Mouse (Mus musculus): ENCODE results near the gene Nup210l. TPM values are rescaled to one million over a fixed set of nuclear protein-coding genes. Genes with fewer than 3 reads are reported as not detected.

Nup210l gene
- 0.24 and 0.43 TPM in 2 replicates for polyA plus RNA-seq (2014; fragmentation: Nextera tagmentation; extraction: Ambion mirVana)

DNA sequence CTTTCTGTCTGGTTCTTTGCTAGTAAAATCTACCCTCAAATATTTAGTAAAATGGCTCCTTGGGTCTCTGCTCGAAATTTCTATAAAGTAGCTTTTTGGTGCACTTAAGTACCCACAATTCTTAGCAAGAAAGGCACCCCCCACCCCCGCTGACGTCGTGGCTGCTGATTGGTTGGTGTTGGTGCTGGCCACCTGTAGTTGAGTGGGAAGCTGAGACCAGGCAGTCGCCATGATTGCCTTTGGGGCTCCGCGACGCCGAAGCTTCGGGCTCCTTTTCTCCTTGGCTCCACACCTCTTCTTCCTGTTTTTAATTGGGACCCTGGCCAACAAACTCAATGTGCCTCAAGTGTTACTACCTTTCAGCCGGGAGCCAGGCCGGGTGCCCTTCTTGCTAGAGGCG is at the start of gene Nup210l:
Gene Nup210l (plus strand): TSS at position 195 of the 400 bp plus-strand sequence.
- H3K4me2 ChIP-seq (ENCODE audit: low read length) = no peak within 1 kb of the TSS
- peaks cover 21% of the 10 kb centered on the region for H3K36me3 ChIP-seq (ENCODE audit: control insufficient read depth, insufficient read depth, low read length)
- no peak within 1 kb of the TSS for H3K27ac ChIP-seq (replicated peaks in 1 of 2; ENCODE audit: control insufficient read depth in 1 of 2, insufficient read depth in 1 of 2, low read depth in 2 of 2, low read length in 2 of 2)
- 76% methylated on average over 13 of the region's 13 CpGs for WGBS
- no peaks in the 10 kb centered on the region for H3K4me1 ChIP-seq (ENCODE audit: control insufficient read depth in 2 of 2, insufficient read depth in 2 of 2, low read length in 2 of 2)
- ATAC-seq (ENCODE audit: insufficient number of reproducible peaks, insufficient read depth, low FRiP score, low read depth) = no peak
- no peaks in the 10 kb centered on the region for H3K9me3 ChIP-seq (ENCODE audit: control insufficient read depth, low read length)
- H3K4me3 ChIP-seq (ENCODE audit: control insufficient read depth in 1 of 2, insufficient read depth in 1 of 2, low read depth in 1 of 2, low read length in 2 of 2) = no peak within 1 kb of the TSS
- no peak within 1 kb of the TSS for H3K9ac ChIP-seq (ENCODE audit: low read length)
- H3K27me3 ChIP-seq (ENCODE audit: control insufficient read depth, insufficient read depth, low read length) = no peaks in the 10 kb centered on the region

DNA sequence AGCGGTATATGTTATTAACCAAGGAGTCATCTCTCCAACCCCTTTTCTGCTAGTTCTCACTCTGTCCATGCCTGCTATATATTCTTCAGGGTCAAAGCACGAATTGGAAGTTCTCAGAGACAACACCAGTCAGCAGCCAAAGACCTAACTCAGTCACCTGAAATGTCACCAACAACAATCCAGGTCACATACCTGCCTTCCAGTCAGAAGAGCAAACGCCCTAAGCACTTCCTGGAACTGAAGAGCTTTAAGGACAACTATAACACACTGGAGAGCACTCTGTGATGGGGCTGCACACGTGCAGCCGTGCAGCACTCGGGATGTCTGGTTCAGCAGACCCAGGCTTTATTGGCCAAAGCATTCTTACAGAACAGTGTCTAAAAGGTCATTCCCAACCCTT is 42.4 kb upstream of the Nup210l start:
- Histone ChIP-seq H3K27ac (replicated peaks in 1 of 2; ENCODE audit: control insufficient read depth in 1 of 2, insufficient read depth in 1 of 2, low read depth in 2 of 2, low read length in 2 of 2) (no peak overlapping the region), H3K4me3 (ENCODE audit: control insufficient read depth in 1 of 2, insufficient read depth in 1 of 2, low read depth in 1 of 2, low read length in 2 of 2) (no peak overlapping the region), H3K4me1 (ENCODE audit: control insufficient read depth in 2 of 2, insufficient read depth in 2 of 2, low read length in 2 of 2) (no peaks in the 10 kb centered on the region), H3K9me3 (ENCODE audit: control insufficient read depth, low read length) (no peaks in the 10 kb centered on the region), H3K4me2 (ENCODE audit: low read length) (no peak overlapping the region), H3K27me3 (ENCODE audit: control insufficient read depth, insufficient read depth, low read length) (no peaks in the 10 kb centered on the region), H3K9ac (ENCODE audit: low read length) (no peak overlapping the region), H3K36me3 (ENCODE audit: control insufficient read depth, insufficient read depth, low read length) (peaks cover 86% of the 10 kb centered on the region)
- WGBS = 90% methylated on average over 6 of the region's 6 CpGs
- ATAC-seq (ENCODE audit: insufficient number of reproducible peaks, insufficient read depth, low FRiP score, low read depth) = no peak

DNA sequence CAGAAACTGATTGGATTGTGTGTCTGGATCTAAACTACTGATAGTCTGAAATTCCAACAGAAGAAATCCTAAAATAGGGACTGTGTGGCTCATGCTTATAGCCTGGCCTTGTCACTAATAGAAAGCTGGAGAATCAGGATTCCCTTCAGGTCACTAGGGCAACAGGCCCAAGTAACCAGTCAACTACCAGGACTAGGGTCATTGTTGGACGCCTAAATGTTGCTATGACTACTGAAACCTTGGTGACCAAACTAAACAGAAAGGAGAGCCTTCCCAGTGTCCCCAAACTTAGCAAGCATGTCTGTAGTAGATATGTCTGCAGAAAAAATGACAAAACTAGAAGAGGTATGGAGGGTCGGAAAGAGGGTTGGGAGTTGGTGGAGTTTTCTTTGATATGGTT is 41.4 kb upstream of the Nup210l start:
- Histone ChIP-seq H3K36me3 (ENCODE audit: control insufficient read depth, insufficient read depth, low read length) (peaks cover 79% of the 10 kb centered on the region), H3K4me2 (ENCODE audit: low read length) (no peak overlapping the region), H3K4me1 (ENCODE audit: control insufficient read depth in 2 of 2, insufficient read depth in 2 of 2, low read length in 2 of 2) (no peaks in the 10 kb centered on the region), H3K27me3 (ENCODE audit: control insufficient read depth, insufficient read depth, low read length) (no peaks in the 10 kb centered on the region), H3K9ac (ENCODE audit: low read length) (no peak overlapping the region), H3K27ac (replicated peaks in 1 of 2; ENCODE audit: control insufficient read depth in 1 of 2, insufficient read depth in 1 of 2, low read depth in 2 of 2, low read length in 2 of 2) (no peak overlapping the region), H3K4me3 (ENCODE audit: control insufficient read depth in 1 of 2, insufficient read depth in 1 of 2, low read depth in 1 of 2, low read length in 2 of 2) (no peak overlapping the region), H3K9me3 (ENCODE audit: control insufficient read depth, low read length) (no peaks in the 10 kb centered on the region)
- ATAC-seq (ENCODE audit: insufficient number of reproducible peaks, insufficient read depth, low FRiP score, low read depth) = no peak
- WGBS = 60% methylated on average over 2 of the region's 2 CpGs

- Histone ChIP-seq H3K36me3 (ENCODE audit: control insufficient read depth, insufficient read depth, low read length) (peaks cover 62% of the 10 kb centered on the region), H3K9me3 (ENCODE audit: control insufficient read depth, low read length) (no peaks in the 10 kb centered on the region), H3K9ac (ENCODE audit: low read length) (no peak overlapping the region), H3K27ac (replicated peaks in 1 of 2; ENCODE audit: control insufficient read depth in 1 of 2, insufficient read depth in 1 of 2, low read depth in 2 of 2, low read length in 2 of 2) (no peak overlapping the region), H3K4me1 (ENCODE audit: control insufficient read depth in 2 of 2, insufficient read depth in 2 of 2, low read length in 2 of 2) (no peaks in the 10 kb centered on the region), H3K4me3 (ENCODE audit: control insufficient read depth in 1 of 2, insufficient read depth in 1 of 2, low read depth in 1 of 2, low read length in 2 of 2) (no peak overlapping the region), H3K27me3 (ENCODE audit: control insufficient read depth, insufficient read depth, low read length) (no peaks in the 10 kb centered on the region), H3K4me2 (ENCODE audit: low read length) (no peak overlapping the region)
- WGBS = 76% methylated on average over 3 of the region's 3 CpGs
- no peak for ATAC-seq (ENCODE audit: insufficient number of reproducible peaks, insufficient read depth, low FRiP score, low read depth)
Measured at GRCm38 (mm10) chr3:90064383-90064782, 39.5 kb upstream of the Nup210l start.

DNA sequence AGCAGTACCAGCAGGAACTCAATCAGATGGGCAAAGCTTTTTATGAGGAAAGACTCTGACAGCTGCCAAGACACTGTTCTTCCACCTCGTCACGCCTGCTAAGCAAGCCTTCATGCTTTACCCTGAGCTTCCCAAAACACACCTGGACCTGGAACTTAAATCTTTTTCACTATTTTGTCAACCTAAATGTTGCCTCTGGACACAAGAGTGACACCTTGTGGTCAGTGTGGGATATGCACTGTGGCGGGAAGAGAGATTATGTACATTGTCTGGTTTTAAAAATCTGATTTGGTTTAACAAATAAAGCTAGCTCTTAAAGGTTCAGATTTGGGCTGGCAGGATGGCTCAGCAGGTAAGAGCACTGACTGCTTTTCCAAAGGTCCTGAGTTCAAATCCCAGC is 38.4 kb upstream of the Nup210l start:
- Histone ChIP-seq H3K4me2 (ENCODE audit: low read length) (no peak overlapping the region), H3K36me3 (ENCODE audit: control insufficient read depth, insufficient read depth, low read length) (peaks cover 52% of the 10 kb centered on the region), H3K4me1 (ENCODE audit: control insufficient read depth in 2 of 2, insufficient read depth in 2 of 2, low read length in 2 of 2) (no peaks in the 10 kb centered on the region), H3K27me3 (ENCODE audit: control insufficient read depth, insufficient read depth, low read length) (no peaks in the 10 kb centered on the region), H3K9ac (ENCODE audit: low read length) (no peak overlapping the region), H3K4me3 (ENCODE audit: control insufficient read depth in 1 of 2, insufficient read depth in 1 of 2, low read depth in 1 of 2, low read length in 2 of 2) (no peak overlapping the region), H3K9me3 (ENCODE audit: control insufficient read depth, low read length) (no peaks in the 10 kb centered on the region), H3K27ac (replicated peaks in 1 of 2; ENCODE audit: control insufficient read depth in 1 of 2, insufficient read depth in 1 of 2, low read depth in 2 of 2, low read length in 2 of 2) (no peak overlapping the region)
- ATAC-seq (ENCODE audit: insufficient number of reproducible peaks, insufficient read depth, low FRiP score, low read depth) = no peak
- 51% methylated on average over 3 of the region's 3 CpGs for WGBS

- no peak overlapping the region for H3K4me2 ChIP-seq (ENCODE audit: low read length)
- peaks cover 3 to 9% of the 10 kb centered on the region in 2 experiments; a peak in 2 of 4 replicates for H3K4me1 ChIP-seq (ENCODE audit: control insufficient read depth in 2 of 2, insufficient read depth in 2 of 2, low read length in 2 of 2)
- no peak overlapping the region for H3K27ac ChIP-seq (replicated peaks in 1 of 2; ENCODE audit: control insufficient read depth in 1 of 2, insufficient read depth in 1 of 2, low read depth in 2 of 2, low read length in 2 of 2)
- no peaks in the 10 kb centered on the region for H3K9me3 ChIP-seq (ENCODE audit: control insufficient read depth, low read length)
- H3K27me3 ChIP-seq (ENCODE audit: control insufficient read depth, insufficient read depth, low read length) = no peaks in the 10 kb centered on the region
- H3K36me3 ChIP-seq (ENCODE audit: control insufficient read depth, insufficient read depth, low read length) = peaks cover 29% of the 10 kb centered on the region
- no peak overlapping the region for H3K4me3 ChIP-seq (ENCODE audit: control insufficient read depth in 1 of 2, insufficient read depth in 1 of 2, low read depth in 1 of 2, low read length in 2 of 2)
- no peak overlapping the region for H3K9ac ChIP-seq (ENCODE audit: low read length)
- no peak for ATAC-seq (ENCODE audit: insufficient number of reproducible peaks, insufficient read depth, low FRiP score, low read depth)
- 89% methylated on average over 4 of the region's 4 CpGs for WGBS
Measured at GRCm38 (mm10) chr3:90067851-90068250, 36.1 kb upstream of the Nup210l start.

GRCm38 (mm10) chr3:90069688-90070087 is 34.2 kb upstream of the Nup210l start:
- Histone ChIP-seq H3K4me2 (ENCODE audit: low read length) (no peak overlapping the region), H3K27me3 (ENCODE audit: control insufficient read depth, insufficient read depth, low read length) (no peaks in the 10 kb centered on the region), H3K9me3 (ENCODE audit: control insufficient read depth, low read length) (no peaks in the 10 kb centered on the region), H3K4me3 (ENCODE audit: control insufficient read depth in 1 of 2, insufficient read depth in 1 of 2, low read depth in 1 of 2, low read length in 2 of 2) (no peak overlapping the region), H3K9ac (ENCODE audit: low read length) (no peak overlapping the region), H3K4me1 (ENCODE audit: control insufficient read depth in 2 of 2, insufficient read depth in 2 of 2, low read length in 2 of 2) (peaks cover 3 to 13% of the 10 kb centered on the region in 2 experiments; a peak in 2 of 4 replicates), H3K36me3 (ENCODE audit: control insufficient read depth, insufficient read depth, low read length) (peaks cover 14% of the 10 kb centered on the region), H3K27ac (replicated peaks in 1 of 2; ENCODE audit: control insufficient read depth in 1 of 2, insufficient read depth in 1 of 2, low read depth in 2 of 2, low read length in 2 of 2) (no peak overlapping the region)
- 61% methylated on average over 7 of the region's 7 CpGs for WGBS
- no peak for ATAC-seq (ENCODE audit: insufficient number of reproducible peaks, insufficient read depth, low FRiP score, low read depth)

DNA sequence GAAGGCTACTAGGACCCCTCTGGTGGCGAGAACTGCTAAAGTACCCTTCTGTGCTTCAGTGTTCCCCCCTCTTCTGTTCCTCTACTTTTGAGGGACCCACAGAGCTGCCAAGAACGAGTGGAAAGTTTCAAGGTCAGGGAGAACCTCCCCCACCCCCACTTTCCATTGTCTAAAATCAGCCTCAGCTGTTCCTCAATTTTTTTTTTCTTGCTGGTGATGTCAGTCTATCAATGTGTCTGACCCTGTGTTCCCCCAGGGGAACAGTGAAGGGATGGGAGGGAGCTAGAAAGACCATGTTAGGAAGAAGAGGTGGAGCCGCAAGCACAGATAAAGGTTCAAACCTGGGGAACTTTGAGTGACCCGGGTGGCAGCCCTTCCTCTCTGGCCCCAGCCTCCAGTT is 31.6 kb upstream of the Nup210l start, which contains the start of gene Tpm3:
Gene Tpm3 (plus strand): TSS at position 356 of the 400 bp plus-strand sequence.
- no peak for ATAC-seq (ENCODE audit: insufficient number of reproducible peaks, insufficient read depth, low FRiP score, low read depth)
- no peak within 1 kb of the TSS for H3K9ac ChIP-seq (ENCODE audit: low read length)
- H3K9me3 ChIP-seq (ENCODE audit: control insufficient read depth, low read length) = no peaks in the 10 kb centered on the region
- H3K4me2 ChIP-seq (ENCODE audit: low read length) = no peak within 1 kb of the TSS
- H3K36me3 ChIP-seq (ENCODE audit: control insufficient read depth, insufficient read depth, low read length) = no peaks in the 10 kb centered on the region
- 47% methylated on average over 4 of the region's 4 CpGs for whole genome bisulfite sequencing
- no peak within 1 kb of the TSS for H3K27ac ChIP-seq (replicated peaks in 1 of 2; ENCODE audit: control insufficient read depth in 1 of 2, insufficient read depth in 1 of 2, low read depth in 2 of 2, low read length in 2 of 2)
- no peaks in the 10 kb centered on the region for H3K27me3 ChIP-seq (ENCODE audit: control insufficient read depth, insufficient read depth, low read length)
- no peak within 1 kb of the TSS for H3K4me3 ChIP-seq (ENCODE audit: control insufficient read depth in 1 of 2, insufficient read depth in 1 of 2, low read depth in 1 of 2, low read length in 2 of 2)
- H3K4me1 ChIP-seq (ENCODE audit: control insufficient read depth in 2 of 2, insufficient read depth in 2 of 2, low read length in 2 of 2) = peaks cover 4 to 19% of the 10 kb centered on the region in 2 experiments; a peak in 3 of 4 replicates
